Mouse (Mus musculus): ENCODE measurements around the gene Mgat4b.

DNA sequence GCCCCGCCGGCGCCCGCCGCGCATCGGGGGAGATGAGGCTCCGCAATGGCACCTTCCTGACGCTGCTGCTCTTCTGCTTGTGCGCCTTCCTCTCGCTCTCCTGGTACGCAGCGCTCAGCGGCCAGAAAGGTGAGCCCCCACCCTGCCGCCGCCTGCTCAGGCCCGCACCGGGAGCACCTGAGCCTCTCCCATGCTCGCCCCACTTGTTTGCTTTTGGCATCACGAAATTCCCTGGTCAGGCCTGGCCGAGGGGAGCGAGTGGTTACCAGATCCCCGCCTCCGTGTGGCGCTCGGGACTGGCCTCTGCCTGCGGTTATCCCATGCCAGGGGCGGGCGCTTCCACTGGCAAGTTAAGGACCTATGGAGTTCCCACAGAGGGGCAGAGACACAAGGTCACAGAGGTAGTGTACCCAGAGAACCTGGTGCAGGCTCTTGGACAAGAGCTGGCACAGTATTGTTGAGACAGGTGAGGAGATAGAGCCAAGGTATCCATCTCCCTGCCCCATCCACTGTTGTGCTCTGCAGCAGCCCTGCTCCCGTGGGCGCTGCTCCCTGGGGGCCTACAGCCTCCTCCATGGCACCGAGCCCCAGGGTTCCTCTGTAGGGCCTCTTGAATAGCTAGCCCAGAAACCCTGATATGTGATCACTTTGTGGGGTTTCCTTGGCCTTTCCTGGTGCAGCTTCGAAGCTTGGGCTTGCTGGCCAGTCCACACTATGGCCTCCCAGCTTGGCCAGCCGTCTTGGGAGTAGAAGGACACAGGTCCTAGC lies 15.1 kb downstream of the Mgat4b start:
- TF ChIP-seq TAL1 (IDR thresholded peaks at IDR 0.05; ENCODE audit: low read length) (no peak), GATA1 (IDR thresholded peaks at IDR 0.05; ENCODE audit: low read length) (no peak)
